Mouse (Mus musculus): ENCODE results near the gene Clcnka. TPM values are rescaled to one million over a fixed set of nuclear protein-coding genes. Genes with fewer than 3 reads are reported as not detected.

Gene Clcnka
- polyA plus RNA-seq, 1 experiment, result not detected

DNA sequence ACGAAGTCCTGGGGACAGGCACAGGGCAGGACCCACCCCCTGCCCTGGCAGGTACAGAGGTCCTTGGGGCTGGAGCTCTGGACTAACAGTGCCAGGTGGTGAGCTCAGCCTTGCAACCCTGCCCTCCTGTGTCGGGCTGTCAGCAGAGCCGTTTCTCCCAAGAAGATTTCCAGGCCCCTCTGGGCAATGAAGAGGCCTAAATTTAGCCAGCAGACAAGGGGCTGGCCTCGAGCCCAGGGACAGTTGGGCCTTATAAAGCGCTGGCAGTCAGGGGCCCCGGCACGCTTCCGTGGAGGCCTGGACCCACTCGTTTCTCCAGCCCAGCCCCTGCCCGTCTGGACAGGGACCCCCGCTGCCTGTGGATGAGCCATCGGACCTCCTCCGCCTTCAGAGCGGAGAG is 22.9 kb upstream of the Clcnka start:
- no peak for DNase-seq (ENCODE audit: low spot score)

DNA sequence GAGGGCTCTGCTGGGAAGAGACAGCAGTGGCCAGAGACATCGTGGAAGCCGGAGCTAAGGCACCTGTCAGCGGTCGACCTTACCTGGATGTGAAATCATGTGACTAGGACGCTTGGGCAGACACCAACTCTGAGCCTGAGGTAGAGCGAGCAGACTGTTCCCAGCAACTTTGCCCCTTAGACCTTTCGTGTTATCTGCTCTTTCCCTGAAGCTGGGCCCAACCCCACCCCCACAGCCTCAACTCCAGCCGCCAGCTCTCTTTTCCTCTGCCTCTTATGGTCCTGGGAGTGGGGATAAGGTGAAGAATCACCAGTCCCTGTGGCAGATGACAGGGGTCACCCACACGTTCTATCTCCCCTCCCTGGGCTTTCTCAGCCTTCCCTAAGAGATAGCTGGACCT is 22.4 kb upstream of the Clcnka start:
- DNase-seq (ENCODE audit: low spot score), result no peak

DNA sequence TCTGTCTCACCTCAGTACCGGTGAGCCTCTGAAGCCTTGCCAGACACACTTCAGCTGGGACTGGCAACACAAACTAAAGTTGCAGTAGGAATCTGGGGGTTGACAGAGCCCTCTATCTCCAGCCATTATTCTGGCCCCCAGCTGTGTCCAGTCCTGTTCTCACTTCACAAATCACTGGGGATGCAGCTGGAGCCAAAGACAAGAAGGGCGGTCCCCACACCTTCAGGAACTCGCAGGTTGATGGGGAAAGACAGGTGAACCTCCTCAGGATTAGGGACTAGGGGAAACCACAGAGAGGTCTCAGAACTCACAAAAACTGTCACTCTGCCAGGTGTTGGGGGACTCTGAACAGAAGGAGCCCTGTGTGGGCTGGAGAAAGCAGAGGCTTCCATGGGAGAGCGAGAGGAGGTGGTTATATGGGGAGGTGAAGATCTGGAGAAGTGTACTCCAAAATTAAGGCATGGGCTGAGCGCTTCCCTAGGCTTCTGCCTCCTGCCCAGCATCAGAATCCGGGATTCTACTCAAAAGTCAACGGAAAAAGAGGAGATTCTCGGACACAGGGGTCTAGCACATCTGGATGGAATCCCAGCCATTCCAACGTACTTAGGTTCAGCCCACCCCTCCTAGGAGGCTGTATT is 21.8 kb upstream of the Clcnka start, which contains the start of gene Hspb7:
Gene Hspb7, plus strand, starts transcription at position 588 of the 638 bp plus-strand sequence.
- DNase-seq (ENCODE audit: low spot score), result no peak

GRCm38 (mm10) chr4:141419398-141420191 is 21.1 kb upstream of the Clcnka start:
- no peak for DNase-seq (ENCODE audit: low spot score)

- DNase-seq (ENCODE audit: low spot score), result no peak
These were observed 17.4 kb upstream of the Clcnka start, which contains the start of gene Clcnkb for GRCm38 (mm10) chr4:141415924-141416323. TSS of gene Clcnkb (minus strand) at chr4:141416014.

GRCm38 (mm10) chr4:141411430-141411992 is 13.0 kb upstream of the Clcnka start:
- DNase-seq (ENCODE audit: low spot score), result no peak

GRCm38 (mm10) chr4:141408577-141408976 is 10.1 kb upstream of the Clcnka start:
- DNase-seq (ENCODE audit: low spot score), result no peak

- no peak for DNase-seq (ENCODE audit: low spot score)
These were observed 8.2 kb upstream of the Clcnka start for GRCm38 (mm10) chr4:141406516-141407299.

DNA sequence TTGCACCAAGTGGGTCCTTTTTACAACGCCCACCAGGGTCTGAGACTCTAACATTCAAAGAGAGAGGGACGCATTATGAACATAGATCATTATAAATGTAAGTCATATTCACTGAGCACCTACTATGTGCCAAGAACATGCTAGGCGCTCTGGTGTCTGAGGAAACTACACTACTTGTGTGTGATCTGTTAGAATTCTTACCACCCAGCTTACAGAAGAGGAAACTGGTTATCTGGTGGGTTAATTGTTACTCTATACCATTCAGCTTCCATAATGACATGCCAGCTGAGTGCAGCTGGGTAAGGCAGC is 6.7 kb upstream of the Clcnka start:
- DNase-seq (ENCODE audit: low spot score), result no peak

GRCm38 (mm10) chr4:141404518-141405313 is 6.2 kb upstream of the Clcnka start:
- DNase-seq (ENCODE audit: low spot score), result peak; percentile 80

- no peak for DNase-seq (ENCODE audit: low spot score)
These were observed 1.6 kb upstream of the Clcnka start for GRCm38 (mm10) chr4:141400171-141400570.

GRCm38 (mm10) chr4:141397861-141398260 is 663 bp downstream of the Clcnka start:
- no peak for DNase-seq (ENCODE audit: low spot score)

- no peak for DNase-seq (ENCODE audit: low spot score)
These were observed 3.8 kb downstream of the Clcnka start for GRCm38 (mm10) chr4:141394751-141395150.

GRCm38 (mm10) chr4:141391293-141391692 is 7.2 kb downstream of the Clcnka start:
- no peak for DNase-seq (ENCODE audit: low spot score)

- no peak for DNase-seq (ENCODE audit: low spot score)
These were observed 9.0 kb downstream of the Clcnka start for GRCm38 (mm10) chr4:141389366-141390150.

DNA sequence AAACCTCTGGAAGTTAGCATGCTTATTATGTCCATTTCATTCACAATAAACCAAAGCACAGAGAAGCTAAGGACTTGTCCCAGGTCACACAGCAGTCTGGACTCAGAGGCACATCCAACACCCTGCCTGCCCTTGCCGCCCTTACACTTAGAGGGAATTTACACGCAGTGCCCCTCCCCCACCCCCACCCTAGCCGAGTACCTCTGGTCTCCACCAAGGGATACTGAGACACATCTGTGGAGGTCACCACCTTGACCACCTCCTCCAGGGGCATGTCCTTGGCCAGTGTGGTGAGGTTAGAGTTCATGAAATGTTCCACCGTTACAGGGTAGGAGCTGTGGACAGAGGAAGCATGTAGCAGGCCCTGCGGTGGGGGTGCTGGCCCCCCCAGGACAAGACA is 10.6 kb downstream of the Clcnka start:
- no peak for DNase-seq (ENCODE audit: low spot score)

DNA sequence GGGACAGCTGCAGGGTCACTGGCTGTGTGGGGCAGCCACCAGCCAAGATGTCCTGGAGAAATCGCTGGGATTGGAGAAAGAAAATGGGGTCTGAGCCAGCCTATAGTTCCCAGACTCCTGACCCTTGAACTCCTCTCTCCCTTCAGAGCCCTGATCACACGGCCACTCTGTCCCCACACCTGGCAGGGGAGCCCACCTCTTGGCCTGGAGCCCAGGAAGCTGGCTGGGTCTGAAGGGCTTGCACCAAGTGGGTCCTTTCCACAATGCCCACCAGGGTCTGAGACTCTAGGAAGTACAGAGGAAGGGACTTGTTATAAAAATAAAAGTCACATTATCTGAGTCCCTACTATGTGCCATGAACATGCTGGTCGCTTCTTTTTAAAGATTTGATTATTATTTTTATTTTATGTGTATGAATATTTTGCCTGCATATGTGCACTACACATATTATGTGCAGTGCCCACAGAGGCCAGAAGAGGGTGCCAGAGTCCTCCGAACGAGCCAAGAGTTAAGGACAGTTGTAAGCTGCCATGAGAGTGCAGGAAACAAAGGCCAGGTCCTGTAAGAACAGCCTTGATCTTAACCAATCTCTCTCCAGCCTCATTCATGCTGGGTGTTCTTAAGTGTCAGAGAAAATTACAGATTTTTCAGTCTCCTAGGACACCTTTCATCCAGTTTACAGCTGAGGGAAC is 11.3 kb downstream of the Clcnka start:
- DNase-seq (ENCODE audit: low spot score), result no peak

DNA sequence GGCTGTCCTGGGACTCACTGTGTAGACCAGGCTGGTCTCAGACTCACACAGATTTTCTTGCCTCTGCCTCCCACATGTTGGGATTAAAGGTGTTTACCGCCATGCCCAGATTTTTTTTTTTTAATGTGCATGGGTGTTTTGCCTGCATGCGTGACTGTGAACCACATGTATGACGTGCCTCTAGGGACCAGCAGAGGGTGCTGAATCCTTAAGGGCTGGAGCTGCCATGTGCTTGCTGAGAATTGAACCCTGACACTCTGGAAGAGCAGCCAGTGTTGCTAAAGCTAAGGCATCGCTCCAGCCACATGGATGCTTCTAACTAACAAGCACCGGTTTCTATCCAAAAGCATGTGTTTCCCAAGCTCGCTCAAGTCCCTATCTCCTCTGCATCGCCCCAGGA is 12.4 kb downstream of the Clcnka start:
- no peak for DNase-seq (ENCODE audit: low spot score)

GRCm38 (mm10) chr4:141385275-141385674 is 13.2 kb downstream of the Clcnka start:
- DNase-seq (ENCODE audit: low spot score), result no peak

DNA sequence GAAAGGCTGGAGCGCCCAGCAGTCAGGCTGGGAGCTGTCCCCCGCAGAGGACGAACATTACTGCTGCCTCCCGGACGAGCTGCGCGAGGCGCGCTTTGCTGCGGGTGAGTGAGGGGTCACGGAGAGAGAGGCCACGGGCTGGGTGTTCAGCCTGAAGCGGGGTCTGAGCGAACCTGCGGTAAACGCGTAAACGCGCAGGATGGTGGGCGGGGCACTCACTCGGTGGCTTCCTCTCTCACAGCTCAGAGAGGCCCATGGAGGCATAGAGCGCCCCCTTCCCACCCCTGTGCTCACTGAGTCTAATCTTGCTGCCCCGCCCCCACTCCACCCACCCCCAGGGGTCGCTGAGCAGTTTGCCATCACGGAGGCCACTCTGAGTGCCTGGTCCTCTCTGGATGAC is 16.1 kb downstream of the Clcnka start:
- DNase-seq (ENCODE audit: low spot score), result no peak

All from urinary bladder, adult 2 months (tissue).